Mouse (Mus musculus): Measurements from ENCODE around the gene Ptger2. TPM values are rescaled to one million over a fixed set of nuclear protein-coding genes. Genes with fewer than 3 reads are reported as not detected.

The Ptger2 gene
- polyA plus RNA-seq, 1 experiment = 2.8 TPM

DNA sequence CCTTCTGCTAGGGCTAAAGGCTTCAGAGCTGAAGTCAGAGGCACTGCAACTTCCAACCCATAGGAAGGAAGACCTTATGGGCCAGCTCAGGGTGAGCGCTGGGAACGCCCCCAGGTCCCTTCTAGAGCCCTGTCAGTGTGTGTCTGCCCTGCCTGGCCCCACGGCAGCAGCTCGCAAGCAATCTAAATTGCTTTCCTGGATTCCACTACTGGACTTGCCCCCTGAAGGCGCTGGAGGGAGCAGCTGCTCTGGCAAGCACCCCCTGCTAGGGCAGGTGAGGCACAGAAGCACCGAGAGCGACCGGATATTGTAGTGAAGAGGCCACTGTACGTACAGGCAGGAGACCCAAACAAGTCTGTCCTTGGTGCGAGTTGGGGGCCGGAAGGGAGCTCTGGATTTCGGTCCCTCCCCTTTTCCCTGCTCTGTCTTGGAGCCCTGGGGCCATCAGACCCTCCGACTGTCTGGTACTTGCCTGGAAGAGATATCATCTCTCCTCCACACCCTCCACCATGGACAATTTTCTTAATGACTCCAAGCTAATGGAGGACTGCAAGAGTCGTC lies 541 bp downstream of the Ptger2 start:
- peak overlapping the region; percentile 54 for H3K27ac ChIP-seq (ENCODE audit: insufficient read depth, low read depth, low read length)
- H3K4me3 ChIP-seq (ENCODE audit: low read depth, low read length) = peak overlapping the region; percentile 72
- 4% methylated on average over 14 of the region's 14 CpGs for WGBS
- peaks cover 2% of the 10 kb centered on the region; the same call in 1 of the 2 replicates for H3K27me3 ChIP-seq (ENCODE audit: control insufficient read depth, insufficient read depth, low read length)
- no peaks in the 10 kb centered on the region for H3K36me3 ChIP-seq (ENCODE audit: control insufficient read depth, insufficient read depth, low read length)
- H3K4me1 ChIP-seq (ENCODE audit: control insufficient read depth, insufficient read depth, insufficient read length, low read length) = peaks cover 8% of the 10 kb centered on the region
- TF ChIP-seq POLR2A (IDR thresholded peaks at IDR 0.05; ENCODE audit: low read depth, low read length) (peak; percentile 13; the same call in 1 of the 2 replicates), CTCF (IDR thresholded peaks at IDR 0.05; ENCODE audit: extremely low read depth, insufficient read length, insufficient replicate concordance, low read depth, low read length) (no peak)

DNA sequence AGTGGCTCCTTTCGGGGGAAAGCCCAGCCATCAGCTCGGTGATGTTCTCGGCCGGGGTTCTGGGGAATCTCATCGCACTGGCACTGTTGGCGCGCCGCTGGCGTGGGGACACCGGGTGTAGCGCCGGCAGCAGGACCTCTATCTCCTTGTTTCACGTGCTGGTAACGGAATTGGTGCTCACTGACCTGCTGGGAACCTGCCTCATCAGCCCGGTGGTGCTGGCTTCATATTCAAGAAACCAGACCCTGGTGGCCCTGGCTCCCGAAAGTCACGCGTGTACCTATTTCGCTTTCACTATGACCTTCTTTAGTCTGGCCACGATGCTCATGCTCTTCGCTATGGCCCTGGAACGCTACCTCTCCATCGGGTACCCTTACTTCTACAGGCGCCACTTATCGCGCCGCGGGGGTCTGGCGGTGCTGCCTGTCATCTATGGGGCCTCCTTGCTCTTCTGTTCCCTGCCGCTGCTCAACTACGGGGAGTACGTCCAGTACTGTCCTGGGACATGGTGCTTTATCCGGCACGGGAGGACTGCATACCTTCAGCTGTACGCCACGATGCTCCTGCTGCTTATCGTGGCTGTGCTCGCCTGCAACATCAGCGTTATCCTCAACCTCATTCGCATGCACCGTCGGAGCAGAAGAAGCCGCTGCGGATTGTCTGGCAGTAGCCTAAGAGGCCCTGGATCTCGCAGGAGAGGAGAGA lies 1.2 kb downstream of the Ptger2 start:
- Histone ChIP-seq H3K36me3 (ENCODE audit: control insufficient read depth, insufficient read depth, low read length) (no peaks in the 10 kb centered on the region), H3K27me3 (ENCODE audit: control insufficient read depth, insufficient read depth, low read length) (peaks cover 2% of the 10 kb centered on the region; the same call in 1 of the 2 replicates), H3K27ac (ENCODE audit: insufficient read depth, low read depth, low read length) (peak overlapping the region; percentile 54), H3K4me1 (ENCODE audit: control insufficient read depth, insufficient read depth, insufficient read length, low read length) (peaks cover 8% of the 10 kb centered on the region), H3K4me3 (ENCODE audit: low read depth, low read length) (peak overlapping the region; percentile 72)
- 2% methylated on average over 45 of the region's 45 CpGs for WGBS
- TF ChIP-seq POLR2A (IDR thresholded peaks at IDR 0.05; ENCODE audit: low read depth, low read length) (no peak; the same call in 1 of the 2 replicates), CTCF (IDR thresholded peaks at IDR 0.05; ENCODE audit: extremely low read depth, insufficient read length, insufficient replicate concordance, low read depth, low read length) (no peak)

DNA sequence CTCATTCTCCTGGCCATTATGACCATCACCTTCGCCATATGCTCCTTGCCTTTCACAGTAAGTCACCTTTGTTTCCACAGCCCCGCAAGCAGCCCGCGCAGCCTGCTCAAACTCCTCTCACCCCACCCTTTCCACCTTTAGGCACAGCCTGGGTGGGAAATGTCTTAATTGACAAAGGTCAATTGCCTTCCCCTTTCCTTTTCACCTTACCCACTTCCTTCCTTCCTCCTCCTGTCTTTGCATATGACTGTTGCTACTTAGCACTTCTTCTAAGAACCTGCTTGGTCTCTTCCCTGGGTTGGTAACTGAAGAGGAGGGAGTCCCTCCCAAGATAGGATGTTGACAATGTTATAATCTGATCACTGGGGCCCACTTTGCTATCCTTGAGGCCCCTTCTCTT lies 1.8 kb downstream of the Ptger2 start:
- Histone ChIP-seq H3K27me3 (ENCODE audit: control insufficient read depth, insufficient read depth, low read length) (peaks cover 2% of the 10 kb centered on the region; the same call in 1 of the 2 replicates), H3K4me3 (ENCODE audit: low read depth, low read length) (peak overlapping the region; percentile 72), H3K4me1 (ENCODE audit: control insufficient read depth, insufficient read depth, insufficient read length, low read length) (peaks cover 8% of the 10 kb centered on the region), H3K27ac (ENCODE audit: insufficient read depth, low read depth, low read length) (peak overlapping the region; percentile 54), H3K36me3 (ENCODE audit: control insufficient read depth, insufficient read depth, low read length) (no peaks in the 10 kb centered on the region)
- TF ChIP-seq POLR2A (IDR thresholded peaks at IDR 0.05; ENCODE audit: low read depth, low read length) = no peak
- TF ChIP-seq CTCF (IDR thresholded peaks at IDR 0.05; ENCODE audit: extremely low read depth, insufficient read length, insufficient replicate concordance, low read depth, low read length) = no peak
- 25% methylated on average over 4 of the region's 4 CpGs for WGBS

DNA sequence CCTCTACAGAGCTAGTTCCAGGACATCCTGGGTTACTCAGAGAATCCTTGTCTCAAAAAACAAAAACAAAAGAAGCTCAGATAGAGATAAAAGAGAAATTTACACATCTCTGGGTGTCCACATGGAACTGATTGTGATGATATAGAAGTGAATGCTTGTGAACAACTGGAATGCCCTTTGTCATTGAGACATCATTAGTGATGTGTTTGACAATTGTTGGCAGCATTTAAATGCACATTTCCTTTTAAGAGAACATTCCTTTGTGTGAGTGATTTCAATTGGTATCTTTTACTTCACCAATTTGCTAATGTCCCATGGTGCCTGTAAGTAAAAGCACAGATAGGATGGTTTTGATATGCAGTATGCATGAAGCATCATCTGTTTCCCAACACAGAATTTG lies 6.3 kb downstream of the Ptger2 start:
- 0 out of 2 replicates have a peak, but pooled peaks cover under 1% of the 10 kb centered on the region for H3K27me3 ChIP-seq (ENCODE audit: control insufficient read depth, insufficient read depth, low read length)
- no peak overlapping the region for H3K27ac ChIP-seq (ENCODE audit: insufficient read depth, low read depth, low read length)
- H3K36me3 ChIP-seq (ENCODE audit: control insufficient read depth, insufficient read depth, low read length) = no peaks in the 10 kb centered on the region
- peaks cover 4% of the 10 kb centered on the region; the same call in 1 of the 2 replicates for H3K4me1 ChIP-seq (ENCODE audit: control insufficient read depth, insufficient read depth, insufficient read length, low read length)
- no peak overlapping the region for H3K4me3 ChIP-seq (ENCODE audit: low read depth, low read length)
- TF ChIP-seq CTCF (IDR thresholded peaks at IDR 0.05; ENCODE audit: extremely low read depth, insufficient read length, insufficient replicate concordance, low read depth, low read length) (no peak), POLR2A (IDR thresholded peaks at IDR 0.05; ENCODE audit: low read depth, low read length) (no peak)

DNA sequence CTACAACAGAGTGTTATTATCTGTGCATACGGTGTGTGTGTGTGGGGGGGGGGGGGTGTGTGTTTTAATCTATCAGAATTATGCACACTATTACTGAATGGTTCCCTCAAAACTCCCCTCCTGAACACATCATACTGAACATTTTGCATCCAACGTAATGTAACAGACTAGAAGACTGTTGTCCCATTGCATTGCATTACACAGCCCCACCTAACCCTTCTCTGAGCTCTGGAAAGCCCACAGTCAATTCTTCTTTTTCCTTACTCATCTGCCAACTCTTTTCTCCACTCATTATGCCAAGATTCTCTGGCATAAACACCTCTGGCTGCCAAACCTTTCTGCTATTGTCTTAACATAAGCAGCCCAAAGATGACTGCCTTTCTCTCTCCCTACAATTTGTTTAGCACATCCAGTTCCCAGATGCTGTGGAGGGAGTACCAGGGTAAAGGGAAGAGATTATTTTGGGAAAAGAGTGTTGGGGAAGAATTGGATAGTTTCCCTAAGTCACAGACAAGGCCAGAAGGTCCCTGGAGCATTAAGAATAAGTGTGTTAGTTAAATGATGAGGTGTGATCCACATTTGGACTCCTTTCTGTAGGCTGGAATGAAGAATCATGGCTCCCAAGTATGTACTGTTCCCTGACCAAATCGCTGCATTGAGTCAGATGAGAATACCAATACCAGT lies 12.2 kb downstream of the Ptger2 start:
- Histone ChIP-seq H3K4me3 (ENCODE audit: low read depth, low read length) (no peak overlapping the region), H3K27ac (ENCODE audit: insufficient read depth, low read depth, low read length) (no peak overlapping the region), H3K27me3 (ENCODE audit: control insufficient read depth, insufficient read depth, low read length) (no peaks in the 10 kb centered on the region), H3K36me3 (ENCODE audit: control insufficient read depth, insufficient read depth, low read length) (no peaks in the 10 kb centered on the region), H3K4me1 (ENCODE audit: control insufficient read depth, insufficient read depth, insufficient read length, low read length) (no peaks in the 10 kb centered on the region)
- TF ChIP-seq POLR2A (IDR thresholded peaks at IDR 0.05; ENCODE audit: low read depth, low read length) = no peak
- TF ChIP-seq CTCF (IDR thresholded peaks at IDR 0.05; ENCODE audit: extremely low read depth, insufficient read length, insufficient replicate concordance, low read depth, low read length) = no peak
- 87% methylated on average over 3 of the region's 3 CpGs for WGBS

DNA sequence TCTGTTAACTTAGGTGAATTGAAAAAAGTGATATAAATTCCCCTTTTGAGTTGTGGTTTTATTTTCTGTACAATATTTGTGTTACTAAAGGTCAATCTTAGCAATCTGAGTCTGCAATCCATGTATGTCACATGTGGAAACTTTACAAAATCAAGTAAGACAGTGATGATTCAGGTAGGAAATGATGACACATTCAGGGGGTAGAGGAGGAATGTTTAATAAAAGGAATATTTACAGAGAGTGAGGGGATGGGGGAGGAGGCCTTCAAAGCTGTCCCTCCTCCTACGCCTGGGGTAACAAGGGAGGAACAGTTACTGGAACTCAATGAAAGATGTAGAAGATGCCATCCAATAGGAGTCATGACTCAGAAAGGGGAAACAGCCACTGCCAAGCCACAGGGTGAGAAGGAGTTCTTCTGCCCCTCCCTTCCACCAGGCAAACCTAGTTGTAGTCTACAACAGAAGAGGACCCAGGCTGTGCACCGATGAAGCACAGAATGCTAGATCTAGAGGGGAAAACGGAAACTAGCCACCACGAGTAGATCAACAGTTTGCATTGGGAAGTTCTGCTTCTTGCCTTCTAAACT lies 17.8 kb downstream of the Ptger2 start:
- 73% methylated on average over 4 of the region's 4 CpGs for WGBS
- Histone ChIP-seq H3K27ac (ENCODE audit: insufficient read depth, low read depth, low read length) (no peak overlapping the region), H3K4me1 (ENCODE audit: control insufficient read depth, insufficient read depth, insufficient read length, low read length) (no peaks in the 10 kb centered on the region), H3K27me3 (ENCODE audit: control insufficient read depth, insufficient read depth, low read length) (no peaks in the 10 kb centered on the region), H3K4me3 (ENCODE audit: low read depth, low read length) (no peak overlapping the region), H3K36me3 (ENCODE audit: control insufficient read depth, insufficient read depth, low read length) (no peaks in the 10 kb centered on the region)
- TF ChIP-seq POLR2A (IDR thresholded peaks at IDR 0.05; ENCODE audit: low read depth, low read length) (no peak), CTCF (IDR thresholded peaks at IDR 0.05; ENCODE audit: extremely low read depth, insufficient read length, insufficient replicate concordance, low read depth, low read length) (no peak)

DNA sequence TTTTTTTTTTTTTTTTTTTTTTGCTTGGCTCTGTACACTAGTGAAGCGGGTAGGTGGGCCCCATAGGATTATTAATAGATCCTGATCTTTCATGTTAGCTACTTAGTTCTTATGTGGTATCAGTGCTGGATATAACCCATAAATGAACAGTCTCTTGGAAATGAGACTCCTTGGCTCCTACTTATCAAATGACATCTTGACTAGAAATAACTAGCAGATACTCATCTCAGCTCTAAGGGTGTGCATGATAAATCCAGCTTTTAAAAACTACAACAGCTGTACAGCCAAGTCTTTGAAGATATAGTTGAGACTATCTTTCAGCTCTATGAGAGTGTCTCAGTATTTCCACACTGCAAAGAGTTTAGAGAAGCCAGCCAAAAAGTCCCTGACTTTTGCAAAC lies 21.2 kb downstream of the Ptger2 start:
- 84% methylated on average over 1 of the region's 1 CpGs for WGBS
- H3K4me3 ChIP-seq (ENCODE audit: low read depth, low read length) = no peak overlapping the region
- H3K4me1 ChIP-seq (ENCODE audit: control insufficient read depth, insufficient read depth, insufficient read length, low read length) = no peaks in the 10 kb centered on the region
- H3K27me3 ChIP-seq (ENCODE audit: control insufficient read depth, insufficient read depth, low read length) = no peaks in the 10 kb centered on the region
- TF ChIP-seq POLR2A (IDR thresholded peaks at IDR 0.05; ENCODE audit: low read depth, low read length) (no peak), CTCF (IDR thresholded peaks at IDR 0.05; ENCODE audit: extremely low read depth, insufficient read length, insufficient replicate concordance, low read depth, low read length) (no peak)
- H3K27ac ChIP-seq (ENCODE audit: insufficient read depth, low read depth, low read length) = no peak overlapping the region
- no peaks in the 10 kb centered on the region for H3K36me3 ChIP-seq (ENCODE audit: control insufficient read depth, insufficient read depth, low read length)
